Comparison of ENCODE assay signal across 7 mouse cellular contexts in genomic region chr19:6235084-6236052, GRCm38 (mm10). TPM values are rescaled to one million over a fixed set of nuclear protein-coding genes. Genes with fewer than 3 reads are reported as not detected.
DNase-seq lines count a peak whose midpoint lies in the region; ATAC-seq lines count a peak whose summit lies in the region.

Gene Ppp2r5b (minus strand): TSS chr19:6235872.

- H3K9ac ChIP-seq in intestine, embryonic 16.5 days (ENCODE audit: low read depth, low read length) = peak within 1 kb of the TSS; percentile 87
- peak within 1 kb of the TSS; percentile 85 for H3K9ac ChIP-seq in midbrain, embryonic 11.5 days (ENCODE audit: low read length)

- intact Hi-C loops in left cerebral cortex, postnatal 36 days (cut with DNase I) = loop anchor here (1.0 kb wide), 1 partner anchor 94 kb away; the partner anchor contains the start of gene Arl2

- peak within 1 kb of the TSS; percentile 85 for H3K4me2 ChIP-seq in intestine, embryonic 16.5 days (ENCODE audit: low read depth, low read length)
- peak within 1 kb of the TSS; percentile 93 for H3K4me2 ChIP-seq in midbrain, embryonic 11.5 days

- peaks cover 15% of the 10 kb centered on the region for H3K4me1 ChIP-seq in intestine, embryonic 16.5 days (ENCODE audit: control insufficient read depth, insufficient read depth, low read length)
- peaks cover 11% of the 10 kb centered on the region for H3K4me1 ChIP-seq in midbrain, embryonic 11.5 days (ENCODE audit: control insufficient read depth, insufficient read depth, low read length)

- H3K36me3 ChIP-seq in intestine, embryonic 16.5 days (ENCODE audit: control insufficient read depth, insufficient read depth, low read length) = 0 out of 2 replicates have a peak, but pooled peaks cover 5% of the 10 kb centered on the region
- H3K36me3 ChIP-seq in midbrain, embryonic 11.5 days (ENCODE audit: control insufficient read depth, insufficient read depth, low read length) = peaks cover 3% of the 10 kb centered on the region; the same call in 1 of the 2 replicates

- no peaks in the 10 kb centered on the region for H3K9me3 ChIP-seq in intestine, embryonic 16.5 days (ENCODE audit: control insufficient read depth, low read length)
- H3K9me3 ChIP-seq in midbrain, embryonic 11.5 days (ENCODE audit: control insufficient read depth, low read length) = no peaks in the 10 kb centered on the region

- H3K4me3 ChIP-seq in intestine, embryonic 16.5 days (ENCODE audit: low read length) = peak within 1 kb of the TSS; percentile 83
- peak within 1 kb of the TSS; percentile 83 for H3K4me3 ChIP-seq in midbrain, embryonic 11.5 days (ENCODE audit: low read depth, low read length)

- peak; percentile 96 for ATAC-seq in intestine, embryonic 16.5 days
- peak; percentile 93 for ATAC-seq in midbrain, embryonic 11.5 days (ENCODE audit: low FRiP score)

- no peaks in the 10 kb centered on the region for H3K27me3 ChIP-seq in intestine, embryonic 16.5 days (replicated peaks; ENCODE audit: control insufficient read depth, insufficient read depth, low read length)
- no peaks in the 10 kb centered on the region for H3K27me3 ChIP-seq in midbrain, embryonic 11.5 days (ENCODE audit: control insufficient read depth, insufficient read depth, low read length)

- H3K27ac ChIP-seq in intestine, embryonic 16.5 days (ENCODE audit: low read length) = peak within 1 kb of the TSS; percentile 96
- peak within 1 kb of the TSS; percentile 85 for H3K27ac ChIP-seq in midbrain, embryonic 11.5 days (ENCODE audit: low read depth, low read length)

- 3% methylated on average over 47 of the region's 48 CpGs for WGBS in intestine, embryonic 16.5 days
- WGBS in midbrain, embryonic 11.5 days = 2% methylated on average over 47 of the region's 48 CpGs

- DNase-seq in adrenal gland, adult 2 months = peak; percentile 97
- DNase-seq in embryo, embryonic 11.5 days (ENCODE audit: low read depth, low spot score) = peak; percentile 83
- peak; percentile 90 to 92 for DNase-seq in gastrocnemius, postnatal 4 days (ENCODE audit: low spot score in 2 of 2)
- DNase-seq in left cerebral cortex, postnatal 36 days (ENCODE audit: low spot score in 2 of 2) = peak; percentile 89 to 93
- peak; percentile 98 for DNase-seq in midbrain, embryonic 11.5 days (ENCODE audit: low spot score, missing footprints)
- DNase-seq in skeletal muscle tissue, adult 2 months (ENCODE audit: low read depth, low spot score) = peak; percentile 91

RNA-seq across cellular contexts. Expression of gene Ppp2r5b, which starts in this region (rescaled TPM):
- total RNA-seq in adrenal gland, adult 2 months (2021) = 100 to 1,000 TPM in 1 of 2 experiments, 10 to 100 TPM in 1; 87.1 to 123 TPM
- 247 and 266 TPM in 2 replicates for polyA plus RNA-seq in adrenal gland, adult 2 months (2012; rRNA removed)
- total RNA-seq in gastrocnemius, postnatal 4 days (2021) = 10 to 100 TPM; 26.2 to 26.4 TPM
- polyA plus RNA-seq in intestine, embryonic 16.5 days (2015; fragmentation: Nextera tagmentation; extraction: Ambion mirVana) = 21.0 and 23.5 TPM in 2 replicates
- 100 to 1,000 TPM; 160 to 173 TPM for total RNA-seq in left cerebral cortex, postnatal 36 days (2021)
- 39.1 and 41.0 TPM in 2 replicates for polyA plus RNA-seq in midbrain, embryonic 11.5 days (2014; fragmentation: Nextera tagmentation; extraction: Ambion mirVana)

Comparison
In these comparisons a context has a peak if more than half of its experiments do, and no peak if none do; other contexts are left out.
1. Peak in every context shown above with its lines: DNase-seq, ATAC-seq, H3K4me3 ChIP-seq and H3K27ac ChIP-seq.